Mouse (Mus musculus): ENCODE measurements around the gene Adsl. TPM values are rescaled to one million over a fixed set of nuclear protein-coding genes. Genes with fewer than 3 reads are reported as not detected.
"Not testable (repeated sequence)": the region's sequence is repeated elsewhere in the genome, so short reads cannot be mapped to it uniquely, and the experiment has no call there.

Gene Adsl
- polyA plus RNA-seq, 1 experiment from 2014 or later, result 55.1 TPM

GRCm38 (mm10) chr15:80915850-80916249 is 32.4 kb upstream of the Adsl start:
- Histone ChIP-seq H3K4me2 (ENCODE audit: low read depth, low read length) (no peak overlapping the region), H3K27me3 (ENCODE audit: control insufficient read depth, insufficient read depth, low read depth, low read length) (no peaks in the 10 kb centered on the region), H3K9me3 (replicated peaks; ENCODE audit: control insufficient read depth, low read length) (no peaks in the 10 kb centered on the region), H3K36me3 (ENCODE audit: control insufficient read depth, insufficient read depth) (peaks cover 66% of the 10 kb centered on the region), H3K4me3 (ENCODE audit: low read depth, low read length) (no peak overlapping the region), H3K9ac (ENCODE audit: low read depth, low read length) (no peak overlapping the region), H3K4me1 (ENCODE audit: control insufficient read depth, low read depth, low read length) (peaks cover 16% of the 10 kb centered on the region), H3K27ac (ENCODE audit: low read length) (no peak overlapping the region)
- 87% methylated on average over 2 of the region's 2 CpGs for WGBS (ENCODE audit: insufficient replicate concordance)
- ATAC-seq (ENCODE audit: low read depth), result no peak

DNA sequence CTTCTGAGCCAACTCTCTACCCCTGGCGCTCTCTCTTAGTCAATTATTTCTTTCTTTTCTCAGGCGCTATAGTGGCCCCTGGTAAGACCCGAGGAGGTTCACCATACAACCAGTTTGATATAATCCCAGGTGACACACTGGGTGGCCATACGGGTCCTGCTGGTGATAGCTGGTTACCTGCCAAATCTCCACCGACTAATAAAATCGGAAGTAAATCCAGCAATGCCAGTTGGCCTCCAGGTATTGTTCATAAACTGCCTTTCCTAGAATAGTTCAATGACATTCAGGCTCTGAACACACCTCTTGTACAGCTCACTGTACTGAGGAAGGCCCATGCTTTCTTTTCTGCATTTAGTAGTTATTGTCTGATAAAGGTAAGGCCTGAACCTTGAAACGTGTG is 31.7 kb upstream of the Adsl start:
- Histone ChIP-seq H3K4me1 (ENCODE audit: control insufficient read depth, low read depth, low read length) (peaks cover 8% of the 10 kb centered on the region), H3K27ac (ENCODE audit: low read length) (no peak overlapping the region), H3K36me3 (ENCODE audit: control insufficient read depth, insufficient read depth) (peaks cover 66% of the 10 kb centered on the region), H3K4me3 (ENCODE audit: low read depth, low read length) (no peak overlapping the region), H3K27me3 (ENCODE audit: control insufficient read depth, insufficient read depth, low read depth, low read length) (no peaks in the 10 kb centered on the region), H3K9me3 (replicated peaks; ENCODE audit: control insufficient read depth, low read length) (no peaks in the 10 kb centered on the region), H3K9ac (ENCODE audit: low read depth, low read length) (no peak overlapping the region), H3K4me2 (ENCODE audit: low read depth, low read length) (no peak overlapping the region)
- 90% methylated on average over 7 of the region's 7 CpGs for WGBS (ENCODE audit: insufficient replicate concordance)
- ATAC-seq (ENCODE audit: low read depth), result no peak

DNA sequence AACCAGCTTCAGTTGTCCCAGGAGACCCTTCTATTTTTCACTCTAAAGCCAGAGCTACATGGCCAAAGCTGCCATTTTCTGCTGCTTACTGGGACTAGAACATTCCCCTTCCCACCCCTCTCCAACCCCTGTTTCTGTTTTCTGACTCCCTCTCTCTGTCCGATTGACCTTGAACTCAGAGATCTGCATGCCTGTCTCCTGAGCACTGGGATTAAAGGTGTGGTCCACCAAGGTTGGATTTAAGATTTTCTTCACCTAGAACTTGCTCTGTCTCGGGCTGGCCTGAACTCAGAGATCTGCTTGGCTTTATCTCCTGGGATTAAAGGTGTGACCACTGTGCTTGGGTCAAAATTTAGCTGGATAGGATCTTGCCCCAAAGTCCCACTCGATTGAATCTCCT is 27.9 kb upstream of the Adsl start:
- WGBS (ENCODE audit: insufficient replicate concordance), result 86% methylated on average over 3 of the region's 3 CpGs
- Histone ChIP-seq H3K4me2 (ENCODE audit: low read depth, low read length) (no peak overlapping the region), H3K9me3 (replicated peaks; ENCODE audit: control insufficient read depth, low read length) (no peaks in the 10 kb centered on the region), H3K4me3 (ENCODE audit: low read depth, low read length) (no peak overlapping the region), H3K27me3 (ENCODE audit: control insufficient read depth, insufficient read depth, low read depth, low read length) (no peaks in the 10 kb centered on the region), H3K9ac (ENCODE audit: low read depth, low read length) (no peak overlapping the region), H3K36me3 (ENCODE audit: control insufficient read depth, insufficient read depth) (peaks cover 67% of the 10 kb centered on the region), H3K4me1 (ENCODE audit: control insufficient read depth, low read depth, low read length) (no peaks in the 10 kb centered on the region), H3K27ac (ENCODE audit: low read length) (no peak overlapping the region)
- no peak for ATAC-seq (ENCODE audit: low read depth)

DNA sequence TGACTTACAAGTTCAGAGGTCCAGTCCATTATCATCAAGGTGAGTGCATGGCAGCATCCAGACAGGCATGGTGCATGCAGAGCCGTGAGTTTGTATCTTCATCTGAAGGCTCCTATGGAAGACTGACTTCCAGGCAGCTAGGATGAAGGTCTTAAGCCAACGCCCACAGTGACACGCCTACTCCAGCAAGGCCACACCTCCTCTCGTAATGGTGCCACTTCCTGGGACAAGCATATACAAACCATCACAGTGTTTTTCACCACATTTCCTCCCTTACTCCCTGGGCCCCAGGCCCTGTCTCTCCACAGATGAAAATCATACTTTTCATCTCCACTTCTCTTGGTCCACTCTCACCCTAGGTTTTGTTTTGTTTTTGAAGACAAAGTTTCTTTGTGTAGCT is 26.5 kb upstream of the Adsl start:
- Histone ChIP-seq H3K27me3 (ENCODE audit: control insufficient read depth, insufficient read depth, low read depth, low read length) (no peaks in the 10 kb centered on the region), H3K4me2 (ENCODE audit: low read depth, low read length) (no peak overlapping the region), H3K9me3 (replicated peaks; ENCODE audit: control insufficient read depth, low read length) (no peaks in the 10 kb centered on the region), H3K9ac (ENCODE audit: low read depth, low read length) (no peak overlapping the region), H3K4me1 (ENCODE audit: control insufficient read depth, low read depth, low read length) (no peaks in the 10 kb centered on the region), H3K36me3 (ENCODE audit: control insufficient read depth, insufficient read depth) (peaks cover 61% of the 10 kb centered on the region), H3K4me3 (ENCODE audit: low read depth, low read length) (no peak overlapping the region), H3K27ac (ENCODE audit: low read length) (no peak overlapping the region)
- ATAC-seq (ENCODE audit: low read depth), result no peak
- WGBS (ENCODE audit: insufficient replicate concordance), result 50% methylated on average over 4 of the region's 4 CpGs

DNA sequence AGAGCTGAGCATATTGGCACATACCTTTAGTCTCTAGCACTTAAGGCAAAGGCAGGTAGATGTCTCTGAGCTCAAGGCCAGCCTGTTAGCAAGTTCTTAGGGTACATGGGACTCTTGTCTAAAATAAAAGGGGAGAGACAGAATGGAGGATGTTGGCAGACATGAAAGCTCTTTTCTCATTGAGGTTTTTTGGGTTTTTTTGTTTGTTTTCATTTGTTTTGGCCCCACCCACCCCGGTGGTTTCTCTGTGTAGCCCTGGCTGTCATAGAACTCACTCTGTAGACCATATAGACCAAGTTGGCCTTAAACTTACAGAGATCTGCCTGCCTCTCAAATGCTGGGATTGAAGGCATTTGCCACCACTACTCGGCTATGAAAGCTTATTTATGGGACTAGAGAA is 24.1 kb upstream of the Adsl start:
- Histone ChIP-seq H3K36me3 (ENCODE audit: control insufficient read depth, insufficient read depth) (peaks cover 62% of the 10 kb centered on the region), H3K4me3 (ENCODE audit: low read depth, low read length) (no peak overlapping the region), H3K4me2 (ENCODE audit: low read depth, low read length) (no peak overlapping the region), H3K27ac (ENCODE audit: low read length) (no peak overlapping the region), H3K27me3 (ENCODE audit: control insufficient read depth, insufficient read depth, low read depth, low read length) (no peaks in the 10 kb centered on the region), H3K9me3 (replicated peaks; ENCODE audit: control insufficient read depth, low read length) (no peaks in the 10 kb centered on the region), H3K9ac (ENCODE audit: low read depth, low read length) (no peak overlapping the region), H3K4me1 (ENCODE audit: control insufficient read depth, low read depth, low read length) (peaks cover 3% of the 10 kb centered on the region)
- no peak for ATAC-seq (ENCODE audit: low read depth)
- WGBS (ENCODE audit: insufficient replicate concordance), result 83% methylated on average over 2 of the region's 2 CpGs

DNA sequence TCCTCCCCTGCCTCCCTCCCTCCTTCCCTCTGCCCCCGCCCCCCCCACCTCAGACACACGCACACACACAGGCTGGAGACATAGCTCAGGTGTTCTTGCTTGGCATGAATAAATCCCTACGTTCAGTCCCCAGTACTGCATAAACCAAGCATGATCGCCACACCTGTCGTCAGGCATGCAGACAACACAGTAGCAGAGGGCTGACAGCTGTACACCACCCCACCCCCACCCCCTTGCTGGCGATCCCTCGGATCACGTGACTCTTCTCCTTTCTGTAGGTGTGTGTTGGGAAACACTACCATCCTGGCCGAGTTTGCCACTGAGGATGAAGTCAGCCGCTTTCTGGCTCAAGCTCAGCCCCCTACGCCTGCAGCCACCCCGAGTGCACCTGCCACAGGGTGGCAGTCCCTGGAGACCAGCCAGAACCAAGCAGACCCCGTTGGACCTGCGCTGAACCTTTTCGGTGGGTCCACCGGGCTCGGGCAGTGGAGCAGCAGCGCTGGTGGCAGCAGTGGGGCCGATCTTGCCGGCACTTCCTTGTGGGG is 19.4 kb upstream of the Adsl start:
- H3K9ac ChIP-seq (ENCODE audit: low read depth, low read length), result no peak overlapping the region
- no peaks in the 10 kb centered on the region for H3K9me3 ChIP-seq (replicated peaks; ENCODE audit: control insufficient read depth, low read length)
- WGBS (ENCODE audit: insufficient replicate concordance), result 86% methylated on average over 20 of the region's 20 CpGs
- H3K36me3 ChIP-seq (ENCODE audit: control insufficient read depth, insufficient read depth), result peaks cover 49% of the 10 kb centered on the region
- H3K4me3 ChIP-seq (ENCODE audit: low read depth, low read length), result no peak overlapping the region
- H3K4me2 ChIP-seq (ENCODE audit: low read depth, low read length), result no peak overlapping the region
- H3K27me3 ChIP-seq (ENCODE audit: control insufficient read depth, insufficient read depth, low read depth, low read length), result no peaks in the 10 kb centered on the region
- ATAC-seq (ENCODE audit: low read depth), result peak; percentile 24; the same call in 1 of the 2 replicates
- H3K27ac ChIP-seq (ENCODE audit: low read length), result no peak overlapping the region
- peaks cover 4% of the 10 kb centered on the region for H3K4me1 ChIP-seq (ENCODE audit: control insufficient read depth, low read depth, low read length)

DNA sequence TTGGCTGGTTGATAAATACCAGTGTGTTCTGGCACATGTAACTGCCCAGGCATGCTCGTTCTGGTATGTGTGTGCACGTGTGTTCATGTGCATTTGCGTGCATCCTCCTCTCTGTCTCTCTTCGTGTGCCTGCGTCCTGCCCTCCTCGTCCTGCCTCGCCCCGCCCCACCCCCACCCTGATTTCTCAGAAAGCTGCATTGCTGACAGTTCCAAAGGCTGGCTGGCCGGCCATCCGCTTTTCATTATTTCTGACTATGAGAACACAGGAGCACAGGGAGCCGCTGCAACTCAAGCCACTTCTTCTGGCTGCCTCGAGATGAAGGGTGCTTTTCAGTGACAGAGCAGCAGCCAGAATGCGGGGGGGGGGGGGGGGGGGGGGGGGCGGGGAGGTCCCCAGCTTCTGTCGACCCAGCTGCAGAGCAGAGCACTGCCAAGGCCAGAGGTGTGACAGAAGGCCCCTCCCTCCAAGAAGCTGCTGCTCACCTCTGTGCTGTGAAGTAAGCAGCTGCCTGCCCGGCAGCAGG is 18.2 kb upstream of the Adsl start:
- 55% methylated on average over 14 of the region's 16 CpGs for WGBS (ENCODE audit: insufficient replicate concordance)
- Histone ChIP-seq H3K4me3 (ENCODE audit: low read depth, low read length) (no peak overlapping the region), H3K9me3 (replicated peaks; ENCODE audit: control insufficient read depth, low read length) (no peaks in the 10 kb centered on the region), H3K27me3 (ENCODE audit: control insufficient read depth, insufficient read depth, low read depth, low read length) (no peaks in the 10 kb centered on the region), H3K27ac (ENCODE audit: low read length) (no peak overlapping the region), H3K9ac (ENCODE audit: low read depth, low read length) (no peak overlapping the region), H3K4me2 (ENCODE audit: low read depth, low read length) (no peak overlapping the region), H3K36me3 (ENCODE audit: control insufficient read depth, insufficient read depth) (peaks cover 40% of the 10 kb centered on the region), H3K4me1 (ENCODE audit: control insufficient read depth, low read depth, low read length) (peaks cover 4% of the 10 kb centered on the region)
- no peak for ATAC-seq (ENCODE audit: low read depth)

- 85% methylated on average over 23 of the region's 23 CpGs for WGBS (ENCODE audit: insufficient replicate concordance)
- not testable (repeated sequence) for H3K27me3 ChIP-seq (ENCODE audit: control insufficient read depth, insufficient read depth, low read depth, low read length); H3K27ac ChIP-seq (ENCODE audit: low read length); H3K9ac ChIP-seq (ENCODE audit: low read depth, low read length); H3K4me3 ChIP-seq (ENCODE audit: low read depth, low read length); ATAC-seq (ENCODE audit: low read depth); H3K4me2 ChIP-seq (ENCODE audit: low read depth, low read length); H3K4me1 ChIP-seq (ENCODE audit: control insufficient read depth, low read depth, low read length); H3K9me3 ChIP-seq (replicated peaks; ENCODE audit: control insufficient read depth, low read length)
- peaks cover 39% of the 10 kb centered on the region for H3K36me3 ChIP-seq (ENCODE audit: control insufficient read depth, insufficient read depth)
Observed at GRCm38 (mm10) chr15:80930676-80931320, 17.5 kb upstream of the Adsl start.

DNA sequence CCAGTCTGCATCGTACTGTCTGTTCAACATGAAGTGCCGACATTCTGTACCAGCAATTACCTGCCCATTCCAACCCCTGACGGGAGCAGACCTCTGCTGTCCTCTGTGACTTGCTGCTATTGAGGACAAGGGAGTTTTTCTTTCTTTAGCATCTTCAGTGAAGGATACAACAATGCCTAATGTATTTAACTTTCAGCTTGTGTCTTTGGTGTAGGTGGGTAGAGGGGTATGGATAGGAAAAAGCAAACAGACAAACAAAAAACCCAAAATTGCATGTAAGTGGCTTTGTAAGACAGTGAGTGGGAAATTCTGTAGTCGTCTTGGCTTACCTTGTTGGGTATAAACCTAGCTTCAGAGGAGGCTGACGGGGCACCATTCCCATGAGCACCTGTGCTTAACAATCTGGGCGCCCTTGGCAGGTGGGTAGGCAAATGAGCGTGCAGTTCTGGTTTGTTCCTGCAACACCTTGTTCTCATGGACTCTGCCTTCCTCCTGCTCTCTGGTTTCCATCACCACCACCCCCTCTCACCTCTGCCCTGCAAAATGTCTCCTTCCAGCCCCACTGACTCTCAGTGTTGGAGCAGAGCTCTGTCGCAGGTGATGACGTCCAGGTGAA is 16.8 kb upstream of the Adsl start:
- WGBS (ENCODE audit: insufficient replicate concordance), result 90% methylated on average over 9 of the region's 9 CpGs
- Histone ChIP-seq H3K36me3 (ENCODE audit: control insufficient read depth, insufficient read depth) (peaks cover 34% of the 10 kb centered on the region), H3K4me2 (ENCODE audit: low read depth, low read length) (no peak overlapping the region), H3K4me3 (ENCODE audit: low read depth, low read length) (no peak overlapping the region), H3K27me3 (ENCODE audit: control insufficient read depth, insufficient read depth, low read depth, low read length) (no peaks in the 10 kb centered on the region), H3K9me3 (replicated peaks; ENCODE audit: control insufficient read depth, low read length) (no peaks in the 10 kb centered on the region), H3K4me1 (ENCODE audit: control insufficient read depth, low read depth, low read length) (peaks cover 4% of the 10 kb centered on the region), H3K27ac (ENCODE audit: low read length) (no peak overlapping the region), H3K9ac (ENCODE audit: low read depth, low read length) (no peak overlapping the region)
- ATAC-seq (ENCODE audit: low read depth), result no peak
